Mouse (Mus musculus) C2C12 (cell line): ENCODE measurements around the gene Shkbp1. TPM values are rescaled to one million over a fixed set of nuclear protein-coding genes. Genes with fewer than 3 reads are reported as not detected.

Source experiments
- H3K27me3 ChIP-seq: one replicate; pipeline ENCODE4 v1.6.1; 2011; ENCODE audit not compliant: control insufficient read depth, insufficient read depth, insufficient read length
- H3K36me3 ChIP-seq: one replicate; pipeline ENCODE4 v1.6.1; 2011; ENCODE audit not compliant: control insufficient read depth, insufficient read depth
- H3K4me3 ChIP-seq: one replicate; pipeline ENCODE4 v1.5.1; 2011; ENCODE audit warnings: mild to moderate bottlenecking, control low read depth; ENCODE audit not compliant: poor library complexity, insufficient read depth, severe bottlenecking
- H3K79me2 ChIP-seq: one replicate; pipeline ENCODE4 v1.6.1; 2011; ENCODE audit not compliant: control insufficient read depth, insufficient read depth
- H3K79me3 ChIP-seq: one replicate; pipeline ENCODE4 v1.6.1; 2011; ENCODE audit warnings: low read depth, control low read depth
- H3ac ChIP-seq: one replicate; pipeline ENCODE3; 2011; ENCODE audit warnings: low read depth; ENCODE audit not compliant: control insufficient read depth, insufficient read length
- CEBPB ChIP-seq: IDR thresholded peaks from one replicate; pipeline ENCODE4 v1.6.1; 2011; ENCODE audit warnings: low read depth, mild to moderate bottlenecking, control low read depth, moderate library complexity
- CTCF ChIP-seq: IDR thresholded peaks from one replicate; pipeline ENCODE4 v1.5.1; 2011; ENCODE audit not compliant: control insufficient read depth, insufficient read depth, insufficient read length
- FOSL1 ChIP-seq: IDR thresholded peaks from one replicate; pipeline ENCODE4 v1.8.0; 2011; ENCODE audit warnings: mild to moderate bottlenecking, low read length; ENCODE audit not compliant: poor library complexity, insufficient read depth, severe bottlenecking
- MAX ChIP-seq: IDR thresholded peaks from one replicate; pipeline ENCODE4 v1.6.1; 2011; ENCODE audit warnings: mild to moderate bottlenecking, control low read depth
- MYOD1 ChIP-seq: IDR thresholded peaks from one replicate; pipeline ENCODE4 v1.6.1; 2011; ENCODE audit warnings: low read depth; ENCODE audit not compliant: control insufficient read depth, insufficient read length
- MYOG ChIP-seq: IDR thresholded peaks from one replicate; pipeline ENCODE4 v1.6.1; 2011; ENCODE audit not compliant: control insufficient read depth, insufficient read length; ENCODE audit errors: extremely low read depth
- USF1 ChIP-seq: IDR thresholded peaks from one replicate; pipeline ENCODE4 v1.6.1; 2011; ENCODE audit warnings: low read depth, mild to moderate bottlenecking, control low read depth, moderate library complexity
- polyA plus RNA-seq: library from polyadenylated mRNA; unstranded; fragments of >200 nt; fragmentation: generic; extraction: Trizol; gene quantifications from one replicate; pipeline ENCODE4 v1.2.1, GENCODE M21; 2012; ENCODE audit warnings: missing spikeins

The Shkbp1 gene
- polyA plus RNA-seq, 1 experiment = 27.6 TPM

DNA sequence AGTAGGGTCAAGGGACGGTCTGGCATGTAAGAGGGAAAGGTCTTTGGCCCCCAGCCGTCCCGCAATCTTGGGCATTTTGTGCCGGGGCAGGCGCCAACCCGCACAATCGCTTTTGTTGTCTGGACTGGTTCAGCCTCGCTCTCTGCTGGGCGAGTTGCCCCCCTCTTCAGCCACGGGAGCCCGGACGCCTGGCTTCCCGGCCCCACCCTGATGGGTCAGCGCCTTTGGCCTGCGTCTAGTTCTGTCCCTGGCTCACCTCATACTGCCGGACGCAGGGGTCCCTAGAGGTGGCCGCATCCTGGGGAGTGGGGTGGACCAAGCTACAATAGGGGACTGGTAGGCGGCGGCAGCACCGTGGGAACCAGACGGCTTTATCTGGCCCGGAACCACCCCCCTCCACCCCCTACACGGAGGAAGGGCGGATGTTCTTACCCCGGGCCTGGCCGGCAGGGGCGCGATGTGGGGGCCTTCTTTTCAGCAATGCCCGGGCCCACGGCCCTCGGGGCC, 21.4 kb downstream of the Shkbp1 start:
- H3K79me2 ChIP-seq = no peaks in the 10 kb centered on the region
- no peaks in the 10 kb centered on the region for H3K27me3 ChIP-seq
- no peaks in the 10 kb centered on the region for H3K79me3 ChIP-seq
- H3K36me3 ChIP-seq = no peaks in the 10 kb centered on the region
- no peak overlapping the region for H3ac ChIP-seq
- TF ChIP-seq MAX (no peak), USF1 (no peak), MYOG (no peak), MYOD1 (no peak), CTCF (no peak), CEBPB (no peak), FOSL1 (no peak)
- H3K4me3 ChIP-seq = no peak overlapping the region

DNA sequence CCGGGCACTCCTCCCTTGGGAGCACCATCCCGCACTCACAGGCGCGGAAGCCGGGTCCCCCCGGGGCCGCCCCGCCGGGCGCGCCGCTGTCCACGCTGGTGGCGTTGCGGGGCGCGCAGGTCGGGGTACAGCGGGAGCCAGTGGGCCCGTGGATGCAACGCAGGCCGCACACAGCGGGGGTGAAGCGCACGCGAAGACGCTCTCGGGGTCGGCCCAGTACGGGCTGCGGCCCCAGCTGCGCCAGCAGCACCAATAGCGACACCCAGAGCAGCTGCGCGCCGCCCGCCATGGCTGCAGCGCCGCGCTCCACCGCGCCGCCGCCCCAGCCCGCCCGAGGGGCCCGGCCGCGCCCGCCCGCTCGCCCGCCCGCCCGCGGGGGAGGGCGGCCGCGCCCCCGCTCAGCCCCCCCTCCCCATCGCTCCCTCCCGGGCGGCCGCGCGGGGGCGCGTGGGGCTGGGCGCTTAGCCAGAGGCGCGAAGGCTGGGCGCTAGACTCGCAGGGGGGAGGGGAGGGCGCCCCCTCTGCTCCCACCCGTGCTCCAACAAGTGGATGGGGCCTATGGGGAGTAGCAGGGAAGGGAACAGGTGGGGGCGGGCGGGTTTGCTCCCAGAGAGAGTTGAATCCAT, 22.4 kb downstream of the Shkbp1 start:
- no peaks in the 10 kb centered on the region for H3K27me3 ChIP-seq
- TF ChIP-seq CTCF (no peak), CEBPB (no peak)
- H3K4me3 ChIP-seq = peak overlapping the region; percentile 41
- peak overlapping the region; percentile 94 for H3ac ChIP-seq
- no peaks in the 10 kb centered on the region for H3K36me3 ChIP-seq
- H3K79me2 ChIP-seq = no peaks in the 10 kb centered on the region
- H3K79me3 ChIP-seq = no peaks in the 10 kb centered on the region

DNA sequence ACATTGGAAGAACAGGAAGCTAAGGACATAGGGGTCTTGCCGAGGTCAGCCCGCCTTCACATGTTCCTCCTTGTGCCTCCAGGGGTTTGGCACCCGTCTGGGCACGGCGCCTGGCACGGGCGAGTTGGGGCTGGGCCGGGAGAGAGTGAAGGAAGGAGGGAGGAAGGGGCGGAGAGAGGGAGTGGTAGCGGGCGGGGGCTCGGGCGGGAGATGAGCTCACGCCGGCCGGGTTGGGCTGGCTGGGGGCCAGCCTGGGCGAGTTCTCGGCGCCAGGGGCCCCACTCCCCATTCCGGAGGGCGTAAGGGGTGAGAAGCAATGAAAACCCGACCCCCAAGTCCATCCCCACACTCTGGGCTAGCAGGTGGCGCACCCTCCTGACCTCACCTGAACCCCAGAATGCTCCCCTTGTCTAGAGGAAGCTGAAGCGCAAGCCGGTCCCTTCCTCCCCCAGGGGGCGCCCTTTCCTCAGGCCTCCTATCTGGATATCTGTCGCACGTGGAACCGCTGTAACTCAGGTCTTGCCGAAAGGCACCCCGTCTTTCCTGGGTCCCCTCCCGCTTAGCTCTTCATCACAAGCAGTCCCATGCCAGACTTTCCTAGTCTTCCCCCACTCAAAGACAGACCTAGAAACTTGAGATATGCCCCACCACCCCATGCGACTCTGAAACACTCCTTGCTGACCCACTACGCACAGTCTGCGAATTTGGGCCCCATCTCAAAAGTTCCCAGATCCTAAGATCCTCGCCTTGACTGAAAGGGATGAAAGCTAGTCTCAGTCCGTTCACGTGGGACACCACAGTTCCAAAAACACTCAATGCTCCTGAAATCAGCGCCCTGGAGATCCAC, 23.2 kb downstream of the Shkbp1 start:
- TF ChIP-seq USF1 (no peak), CEBPB (no peak), MAX (peak; percentile 90), FOSL1 (no peak), CTCF (peak; percentile 87), MYOD1 (no peak)
- Histone ChIP-seq H3K79me3 (no peaks in the 10 kb centered on the region), H3K4me3 (peak overlapping the region; percentile 41), H3K36me3 (no peaks in the 10 kb centered on the region), H3ac (peak overlapping the region; percentile 94), H3K27me3 (no peaks in the 10 kb centered on the region), H3K79me2 (no peaks in the 10 kb centered on the region)

DNA sequence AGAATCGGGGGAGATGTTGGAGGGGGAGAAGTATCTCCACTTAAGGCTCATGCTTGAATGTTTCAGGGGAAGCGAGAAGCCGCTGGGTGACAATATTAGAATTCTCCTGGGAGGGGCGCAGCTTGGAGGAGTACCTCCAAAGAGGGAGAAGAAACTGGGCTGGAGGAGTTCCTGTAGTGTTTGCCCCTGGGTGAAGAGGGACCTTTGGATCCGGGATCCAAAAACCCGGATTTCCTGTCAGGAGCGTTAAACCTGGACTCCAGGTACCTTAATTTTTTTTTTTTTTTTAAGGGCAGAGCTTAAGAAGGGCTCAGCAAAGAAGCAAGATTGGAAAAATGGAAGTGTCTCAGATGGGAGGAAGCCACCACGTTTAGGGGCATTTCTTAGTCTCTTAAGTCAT, 24.0 kb downstream of the Shkbp1 start:
- Histone ChIP-seq H3K79me2 (no peaks in the 10 kb centered on the region), H3ac (peak overlapping the region; percentile 67), H3K36me3 (no peaks in the 10 kb centered on the region), H3K79me3 (no peaks in the 10 kb centered on the region), H3K4me3 (peak overlapping the region; percentile 15), H3K27me3 (no peaks in the 10 kb centered on the region)
- TF ChIP-seq USF1 (no peak), CTCF (no peak), MYOG (no peak), MAX (no peak), FOSL1 (no peak), MYOD1 (no peak), CEBPB (no peak)

DNA sequence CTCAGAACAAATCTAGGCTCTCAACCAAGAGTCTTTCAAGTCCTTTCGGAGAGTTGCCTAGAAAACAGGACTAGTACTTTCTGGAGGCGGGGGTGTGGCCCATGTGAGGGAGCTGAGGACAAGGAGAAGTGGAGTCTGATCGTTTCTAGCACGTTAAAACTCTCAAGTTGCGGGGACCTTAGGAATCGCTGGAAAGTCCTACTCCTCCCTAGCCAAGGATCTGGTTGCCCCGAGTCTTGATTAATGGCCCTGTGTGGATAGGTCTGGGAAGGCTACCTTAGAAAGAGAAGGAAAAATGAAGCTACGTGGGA, 24.3 kb downstream of the Shkbp1 start:
- Histone ChIP-seq H3K79me3 (no peaks in the 10 kb centered on the region), H3K4me3 (peak overlapping the region; percentile 15), H3K79me2 (no peaks in the 10 kb centered on the region), H3ac (peak overlapping the region; percentile 48), H3K27me3 (no peaks in the 10 kb centered on the region), H3K36me3 (no peaks in the 10 kb centered on the region)
- TF ChIP-seq CTCF (no peak), MAX (no peak), FOSL1 (no peak), CEBPB (no peak), USF1 (no peak), MYOG (no peak), MYOD1 (no peak)

DNA sequence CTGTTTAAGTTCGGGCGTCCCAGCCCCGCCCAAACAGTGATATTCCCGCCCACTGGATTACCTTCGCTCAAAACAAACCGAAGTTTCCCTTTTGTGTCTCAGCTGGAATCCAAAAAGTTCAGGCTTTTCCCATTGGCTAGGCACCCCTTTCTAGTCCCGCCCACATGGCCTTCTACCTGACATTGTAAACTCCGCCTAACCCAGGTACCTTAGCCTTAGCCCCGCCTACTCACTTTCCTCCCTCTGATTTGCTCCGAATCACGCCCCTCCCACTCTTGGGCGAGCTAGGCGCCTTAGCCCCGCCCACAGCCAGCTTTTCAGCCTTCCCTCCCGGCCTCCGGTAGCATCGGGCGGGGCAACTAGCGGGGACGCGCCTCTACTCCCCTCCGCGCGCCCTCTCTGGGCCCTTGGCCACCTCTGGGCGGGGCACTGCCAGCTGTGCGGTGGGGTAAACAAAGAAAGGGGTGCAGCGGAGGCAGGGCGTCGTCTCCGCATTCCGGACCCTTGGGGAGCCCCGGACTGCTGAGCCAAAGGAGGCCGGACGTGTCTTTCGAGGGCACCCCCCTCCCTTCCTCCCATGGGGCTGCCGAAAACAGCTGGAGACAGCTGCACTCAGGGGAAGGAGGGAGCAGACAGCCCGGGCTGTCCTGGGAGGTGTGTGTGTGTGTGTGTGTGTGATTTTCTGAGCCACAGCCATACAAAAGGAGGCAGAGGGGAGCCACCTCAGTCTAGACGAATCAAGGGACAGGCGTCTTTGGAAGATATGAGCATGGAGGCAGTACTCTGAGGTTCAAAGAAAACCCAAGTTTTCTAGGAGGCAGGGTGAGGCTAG, 24.9 kb downstream of the Shkbp1 start:
- peak; percentile 91 for TF ChIP-seq MYOD1
- TF ChIP-seq FOSL1 = no peak
- no peak for TF ChIP-seq CTCF
- no peak for TF ChIP-seq MYOG
- Histone ChIP-seq H3K79me3 (no peaks in the 10 kb centered on the region), H3ac (peak overlapping the region; percentile 2), H3K79me2 (no peaks in the 10 kb centered on the region), H3K4me3 (peak overlapping the region; percentile 28), H3K27me3 (no peaks in the 10 kb centered on the region), H3K36me3 (no peaks in the 10 kb centered on the region)
